Mouse (Mus musculus): ENCODE results near the gene B4galnt3. TPM values are rescaled to one million over a fixed set of nuclear protein-coding genes. Genes with fewer than 3 reads are reported as not detected.

B4galnt3 gene
- polyA plus RNA-seq, 1 experiment: 1.6 TPM

DNA sequence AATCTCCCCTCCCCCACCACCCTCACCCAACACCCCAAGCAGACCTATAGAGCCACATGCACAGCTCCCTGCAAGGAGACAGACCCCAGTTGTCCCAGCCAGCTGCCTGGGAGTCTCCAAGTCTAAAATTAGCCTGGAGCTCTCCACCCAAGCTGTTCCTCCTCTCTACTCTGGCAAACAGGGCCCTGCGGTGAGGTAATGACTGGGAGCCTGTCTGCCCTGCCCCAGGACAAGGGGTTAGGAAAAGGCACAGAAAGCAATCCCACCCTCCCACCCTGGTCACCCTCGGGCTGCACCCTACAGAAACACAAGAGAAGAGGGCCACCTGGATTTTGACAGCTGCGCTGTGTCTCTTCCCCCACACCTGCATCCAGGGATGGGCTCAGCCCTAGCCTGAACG lies 19.5 kb downstream of the B4galnt3 start:
- DNase-seq (ENCODE audit: low read depth): no peak

DNA sequence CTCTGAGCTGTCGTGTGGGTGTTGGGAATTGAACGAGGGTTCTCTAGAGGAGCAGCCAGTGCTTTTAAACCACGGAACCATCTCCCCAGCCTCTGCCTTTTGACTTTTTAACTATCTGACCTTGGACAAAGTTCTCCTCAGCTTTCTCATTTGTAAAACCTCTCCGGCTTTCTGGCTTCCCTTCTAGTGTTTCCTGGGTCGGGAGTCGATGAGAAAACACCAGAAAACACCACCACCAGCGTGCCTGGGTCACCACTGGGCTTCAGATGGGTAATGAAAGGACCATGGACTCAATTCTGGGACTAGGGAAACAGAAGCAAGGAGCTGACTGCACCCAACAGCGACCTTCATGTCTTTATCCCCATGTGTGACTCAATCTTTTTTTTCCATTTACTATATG lies 20.2 kb downstream of the B4galnt3 start:
- no peak for DNase-seq (ENCODE audit: low read depth)

DNA sequence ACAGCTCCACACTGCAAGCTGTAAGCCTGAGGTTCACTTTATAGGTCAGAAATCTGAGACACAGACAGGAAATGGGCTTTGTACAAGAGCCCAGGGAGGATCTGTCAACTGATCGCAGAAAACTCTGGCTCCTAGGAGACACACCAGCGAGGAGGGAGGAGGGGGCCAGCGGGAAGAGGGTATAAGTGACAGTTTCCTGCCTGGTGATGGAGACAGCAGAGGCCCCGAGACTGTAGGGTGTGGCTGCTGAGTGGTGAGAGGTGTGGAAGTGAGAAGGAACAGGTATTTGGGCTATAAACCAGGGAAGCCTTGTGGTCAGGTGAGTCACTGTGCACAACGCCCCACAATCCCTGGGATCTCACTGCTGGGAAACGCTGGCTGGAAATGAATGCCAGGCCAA lies 30.2 kb downstream of the B4galnt3 start:
- DNase-seq (ENCODE audit: low read depth): no peak

- no peak for DNase-seq (ENCODE audit: low read depth)
Measured at GRCm38 (mm10) chr6:120263608-120264007, 30.8 kb downstream of the B4galnt3 start.

- DNase-seq (ENCODE audit: low read depth): no peak
Measured at GRCm38 (mm10) chr6:120262886-120263531, 31.4 kb downstream of the B4galnt3 start.

GRCm38 (mm10) chr6:120259481-120259880 lies 34.9 kb downstream of the B4galnt3 start:
- no peak for DNase-seq (ENCODE audit: low read depth)

GRCm38 (mm10) chr6:120256431-120256935 lies 37.9 kb downstream of the B4galnt3 start:
- DNase-seq (ENCODE audit: low read depth): no peak

DNA sequence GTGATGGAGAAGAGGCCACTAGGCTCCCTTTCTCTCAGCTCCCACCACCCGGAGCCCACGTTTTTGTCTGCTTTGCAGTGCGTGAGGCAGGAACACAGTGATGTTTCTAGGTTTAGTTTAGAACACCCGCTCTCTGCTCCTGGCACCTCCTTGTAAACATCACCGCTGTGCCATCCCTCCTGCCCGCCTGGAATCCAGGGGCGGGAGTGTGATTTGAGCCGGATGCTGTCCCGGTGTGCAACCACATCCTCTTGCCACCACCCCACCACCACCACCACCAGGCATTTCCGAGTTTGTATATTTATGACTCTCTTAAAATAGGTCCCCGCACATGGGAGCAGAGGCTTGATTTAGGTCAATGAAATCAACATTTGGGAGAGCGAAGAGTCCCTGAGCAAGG lies 38.7 kb downstream of the B4galnt3 start:
- DNase-seq (ENCODE audit: low read depth): no peak

DNA sequence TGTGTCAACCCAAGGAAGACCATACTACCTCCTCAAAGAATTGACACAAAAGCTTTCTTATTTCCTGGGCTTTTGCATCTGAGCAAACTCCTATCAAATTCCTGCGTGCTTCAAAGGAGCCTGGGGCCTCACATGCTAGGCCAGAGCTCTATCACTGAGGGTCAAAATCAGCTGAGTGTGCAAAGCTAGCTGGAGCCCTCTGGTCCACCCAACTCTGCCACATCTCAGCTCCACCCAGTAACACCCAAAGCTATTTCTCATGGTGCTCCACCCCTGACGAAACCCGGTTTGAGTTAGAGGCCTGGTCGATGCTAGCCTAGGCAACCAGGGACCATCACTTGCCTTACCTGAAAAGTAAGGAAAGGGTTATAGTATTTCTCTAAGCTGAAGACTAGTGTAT lies 39.2 kb downstream of the B4galnt3 start:
- no peak for DNase-seq (ENCODE audit: low read depth)

DNA sequence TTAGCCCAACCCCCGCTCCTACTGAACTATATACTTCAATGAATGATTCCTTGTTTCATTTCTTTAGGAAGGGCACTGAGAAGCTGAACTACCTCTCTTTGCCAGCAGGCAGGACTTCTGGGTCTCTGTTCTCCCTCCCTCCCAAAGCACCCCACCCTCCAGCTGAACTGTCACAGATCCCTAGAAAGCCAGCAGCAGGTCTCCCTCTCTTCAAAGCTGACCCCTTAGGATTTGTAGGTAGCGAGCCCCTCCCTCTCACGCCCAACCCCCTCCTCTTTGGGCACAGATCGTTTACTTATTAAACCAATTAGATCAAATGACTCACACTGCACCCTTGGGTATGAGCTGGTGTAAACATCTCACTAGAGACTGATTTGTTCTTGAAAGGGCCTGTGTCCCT lies 39.7 kb downstream of the B4galnt3 start:
- no peak for DNase-seq (ENCODE audit: low read depth)

DNA sequence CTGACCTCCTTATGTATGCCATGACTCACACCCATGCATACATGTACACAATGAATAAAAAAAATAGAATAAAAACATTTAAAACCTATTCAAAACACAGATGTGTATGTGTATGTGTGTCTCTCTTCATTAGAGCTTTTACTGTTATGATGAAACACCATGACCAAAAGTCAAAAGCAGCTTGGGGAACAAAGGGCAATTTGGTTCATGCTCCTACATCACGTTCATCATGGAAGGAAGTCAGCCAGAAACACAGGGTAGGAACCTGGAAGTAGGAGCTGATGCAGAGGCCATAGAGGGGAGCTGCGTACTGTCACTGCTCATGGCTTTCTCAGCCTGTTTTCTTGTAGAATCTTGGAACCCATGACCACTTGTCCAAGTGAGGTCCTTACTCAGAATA lies 41.6 kb downstream of the B4galnt3 start:
- no peak for DNase-seq (ENCODE audit: low read depth)

DNA sequence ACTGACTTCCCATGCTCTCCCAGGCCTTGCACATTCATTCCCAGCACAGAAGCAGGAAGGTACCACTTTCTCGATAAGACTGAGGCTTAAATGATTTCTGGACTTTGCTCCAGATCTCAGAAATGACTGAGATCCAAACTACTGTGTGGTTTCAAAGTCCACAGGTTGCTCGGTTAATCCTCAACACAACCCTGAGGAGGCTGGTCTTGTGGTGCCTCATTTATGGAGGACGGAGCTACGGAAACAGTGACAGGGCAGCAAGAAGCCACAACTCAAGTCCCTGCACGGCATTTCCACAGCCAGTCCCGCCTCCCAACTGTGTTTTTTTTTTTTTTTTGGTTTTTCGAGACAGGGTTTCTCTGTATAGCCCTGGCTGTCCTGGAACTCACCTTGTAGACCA lies 43.3 kb downstream of the B4galnt3 start:
- no peak for DNase-seq (ENCODE audit: low read depth)

DNA sequence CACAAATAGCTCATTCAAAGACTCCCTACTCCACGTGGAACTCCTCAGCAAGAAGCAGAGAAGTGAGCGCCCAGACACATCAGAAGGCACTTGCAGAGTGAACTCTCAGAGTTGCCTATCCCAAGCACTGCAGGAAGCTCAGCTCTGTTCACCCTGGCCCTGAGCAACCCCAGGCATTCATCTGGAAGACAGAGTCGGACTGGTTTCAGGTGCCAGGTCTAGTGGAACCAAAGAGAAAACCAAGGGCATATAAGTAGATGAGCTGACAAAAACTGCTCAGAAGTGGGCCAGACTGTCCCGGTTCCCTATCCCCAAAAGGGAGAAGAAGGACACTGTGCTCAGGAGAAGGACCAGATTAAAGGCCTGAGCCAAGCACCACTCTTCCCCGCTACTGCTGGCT lies 44.5 kb downstream of the B4galnt3 start:
- no peak for DNase-seq (ENCODE audit: low read depth)

- no peak for DNase-seq (ENCODE audit: low read depth)
Measured at GRCm38 (mm10) chr6:120246676-120247075, 47.7 kb downstream of the B4galnt3 start.

DNA sequence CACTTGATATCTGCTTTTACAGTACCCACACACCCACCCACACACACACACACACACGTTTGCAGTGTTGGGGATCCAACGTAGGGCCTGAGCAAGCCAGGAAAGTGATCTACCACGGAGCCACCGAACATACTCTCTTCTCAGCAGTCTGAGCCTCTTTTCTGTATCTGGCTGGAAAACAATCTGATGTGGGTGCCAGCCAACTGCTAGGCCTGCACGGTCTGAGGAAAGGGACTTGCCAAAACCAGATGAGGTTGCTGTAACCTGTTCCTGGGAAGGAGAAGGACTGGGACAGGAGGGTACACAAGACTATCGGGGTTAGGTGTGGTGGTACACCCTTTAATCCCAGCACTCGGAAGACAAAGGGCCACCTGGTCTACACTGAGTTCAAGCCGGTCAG lies 51.1 kb downstream of the B4galnt3 start:
- peak; percentile 57 for DNase-seq (ENCODE audit: low read depth)

DNA sequence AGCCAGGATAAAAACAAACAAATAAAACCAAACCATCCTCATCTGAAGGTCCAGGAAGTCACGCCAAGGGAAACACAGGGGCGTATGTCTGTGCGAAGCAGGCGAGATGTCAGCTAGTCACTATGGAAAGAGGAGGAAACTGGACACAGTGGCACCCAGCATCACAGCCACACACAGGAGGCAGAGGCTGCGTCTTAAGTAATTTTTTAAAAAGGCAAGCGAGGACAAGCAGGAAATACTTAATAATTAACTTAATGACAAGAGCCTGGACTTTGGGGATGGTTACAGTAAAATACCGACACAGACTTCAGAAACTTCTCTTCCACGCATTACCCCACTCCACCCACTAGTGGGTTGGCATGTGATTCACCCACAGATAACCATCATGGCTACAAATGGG lies 51.8 kb downstream of the B4galnt3 start:
- DNase-seq (ENCODE audit: low read depth): no peak

DNA sequence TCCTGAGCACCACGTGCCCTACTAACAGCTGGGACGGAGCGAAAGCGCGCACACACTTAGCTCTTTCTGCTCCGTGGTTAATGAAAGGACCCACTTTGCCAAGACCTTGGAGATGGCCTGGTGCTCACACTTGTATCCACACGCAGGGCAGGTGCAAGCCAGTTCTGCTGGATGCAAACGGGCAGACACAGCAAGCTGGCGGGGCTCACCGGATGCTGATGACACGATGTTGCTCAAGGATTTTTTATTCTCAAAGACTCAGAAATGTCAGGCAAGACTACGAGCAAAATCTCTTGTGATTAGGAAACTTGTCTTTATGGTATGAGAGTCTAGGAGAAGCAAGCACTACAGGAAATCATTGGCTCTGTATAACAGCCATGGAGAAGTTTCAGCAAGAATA lies 52.9 kb downstream of the B4galnt3 start:
- peak; percentile 54 for DNase-seq (ENCODE audit: low read depth)

DNA sequence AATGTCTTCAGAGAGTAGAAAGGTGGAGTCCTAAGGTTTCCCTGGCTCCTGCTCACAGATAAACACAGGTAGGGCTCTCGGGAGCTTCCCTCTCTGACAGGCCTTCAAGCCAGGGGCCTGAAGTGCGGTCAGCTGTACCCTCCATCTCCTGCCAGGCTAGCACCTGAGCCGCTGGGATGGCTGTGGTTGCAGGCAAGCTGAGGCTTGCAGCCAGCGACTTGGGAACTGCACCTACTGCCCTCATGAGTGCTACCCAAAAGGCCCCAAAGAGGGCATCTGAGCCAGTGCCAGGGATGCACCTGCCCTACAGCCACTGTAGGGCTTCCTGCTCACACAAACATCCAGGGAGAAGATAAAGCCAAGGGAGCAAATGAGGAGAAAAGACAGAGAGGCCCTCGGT lies 53.9 kb downstream of the B4galnt3 start:
- no peak for DNase-seq (ENCODE audit: low read depth)

DNA sequence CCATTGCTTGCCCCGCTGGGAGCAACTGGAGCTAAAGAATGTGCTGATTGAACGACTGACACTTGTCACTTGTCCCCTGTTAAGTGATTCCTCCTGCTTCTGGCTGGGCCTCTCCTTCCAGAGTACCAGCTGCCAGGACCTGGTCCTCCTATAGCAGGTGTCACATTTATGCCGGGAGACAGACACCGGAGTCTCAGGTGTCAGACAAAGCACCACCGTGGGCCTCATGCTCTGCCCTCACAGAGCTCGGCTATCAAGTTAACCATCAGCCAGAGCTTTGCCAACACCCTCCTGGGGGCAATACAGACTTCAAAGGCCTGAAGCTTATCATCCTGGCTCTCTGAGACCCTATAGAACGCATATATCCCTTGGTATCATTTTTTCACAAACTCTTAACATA lies 58.5 kb downstream of the B4galnt3 start:
- DNase-seq (ENCODE audit: low read depth): no peak

DNA sequence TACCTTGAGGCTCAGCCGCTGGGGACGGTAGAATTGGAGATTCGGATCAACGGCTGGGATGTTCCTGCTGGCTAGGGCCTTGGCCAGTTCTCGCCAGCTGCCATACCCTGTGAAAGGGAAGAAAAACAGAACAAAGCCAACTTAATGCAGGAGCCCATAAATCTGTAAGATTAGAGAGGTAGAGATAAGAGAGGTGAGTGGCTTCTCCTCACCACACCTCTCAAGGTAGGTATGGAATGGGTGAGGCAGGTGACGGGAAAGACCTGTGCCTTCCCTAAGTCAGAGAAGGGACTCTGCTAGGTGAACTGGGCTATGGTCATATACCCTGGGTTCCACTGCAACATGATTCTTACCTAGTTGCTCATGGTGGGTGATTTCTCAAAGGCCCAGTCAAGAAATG lies 61.5 kb downstream of the B4galnt3 start:
- DNase-seq (ENCODE audit: low read depth): no peak

- DNase-seq (ENCODE audit: low read depth): no peak
Measured at GRCm38 (mm10) chr6:120230441-120230840, 63.9 kb downstream of the B4galnt3 start.

GRCm38 (mm10) chr6:120229806-120230205 lies 64.6 kb downstream of the B4galnt3 start:
- DNase-seq (ENCODE audit: low read depth): no peak

DNA sequence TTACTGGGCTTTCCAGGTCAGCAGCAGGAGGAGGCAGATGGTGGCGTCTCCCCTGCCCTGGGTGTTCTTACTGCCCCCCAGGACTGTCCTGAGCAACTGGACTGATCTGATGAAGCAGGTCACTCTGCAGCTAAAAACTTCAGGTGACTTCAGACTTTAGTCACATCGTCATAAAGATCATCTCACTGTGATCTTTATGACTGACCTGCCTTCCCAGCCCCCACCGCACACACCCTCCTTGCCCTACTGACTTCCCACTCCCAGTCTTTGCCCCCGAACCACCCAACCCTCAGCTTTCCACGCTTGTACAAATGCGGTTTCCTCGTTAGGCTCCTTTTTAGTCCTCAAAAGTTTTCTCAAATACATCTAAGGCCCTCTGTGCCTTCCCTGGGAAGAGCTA lies 67.3 kb downstream of the B4galnt3 start:
- no peak for DNase-seq (ENCODE audit: low read depth)

DNA sequence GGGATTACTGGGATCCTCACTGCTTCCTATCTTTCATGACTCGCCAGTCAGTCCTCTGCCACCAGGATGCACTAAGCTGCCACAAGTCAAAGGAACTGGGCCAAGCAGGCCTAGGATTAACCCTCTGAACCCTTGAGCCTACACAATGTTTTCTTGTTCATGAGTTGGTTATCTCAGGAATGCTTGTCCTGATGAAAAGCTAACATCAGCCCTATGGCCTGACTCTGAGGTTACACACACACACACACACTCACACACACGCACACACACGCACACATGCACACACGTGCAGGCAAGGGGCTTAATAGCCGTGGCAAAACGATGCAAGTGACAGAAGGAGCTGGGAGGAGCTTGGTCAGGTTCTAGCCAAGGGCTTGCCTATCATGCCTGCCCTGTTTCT lies 69.0 kb downstream of the B4galnt3 start:
- DNase-seq (ENCODE audit: low read depth): no peak
